Mouse (Mus musculus): ENCODE measurements around the gene Acat2.
"Not testable (repeated sequence)": the region's sequence is repeated elsewhere in the genome, so short reads cannot be mapped to it uniquely, and the experiment has no call there.

Gene Acat2

DNA sequence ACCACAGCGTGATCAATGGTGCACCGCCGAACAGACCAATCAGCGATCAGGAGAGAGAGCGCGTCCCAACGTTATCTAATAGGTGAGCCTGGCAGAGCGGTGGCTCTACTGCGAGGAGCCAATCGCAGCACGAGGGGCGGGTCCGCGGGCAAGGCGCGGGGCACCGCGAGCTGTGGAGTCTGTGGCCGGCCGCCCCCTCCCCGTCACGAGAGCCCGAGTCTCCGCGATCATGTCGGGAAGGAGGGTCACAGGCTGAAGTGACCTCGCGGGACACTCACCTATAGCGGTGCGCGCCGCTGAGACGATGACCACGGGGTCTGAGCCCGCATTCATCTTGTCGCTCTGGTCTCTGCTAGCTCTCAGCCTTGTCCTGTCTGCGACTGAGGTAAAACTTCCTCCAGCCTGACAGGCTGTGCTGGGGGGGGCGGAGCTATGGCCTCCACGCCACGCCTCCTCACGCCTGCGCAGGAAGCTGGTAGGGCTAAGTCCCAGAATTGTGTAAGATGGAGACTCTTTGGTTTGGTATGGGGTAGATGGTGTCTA, at the start of gene Acat2:
TSS of gene Acat2 (minus strand) at position 417 of the 543 bp plus-strand sequence.
- DNase-seq (ENCODE audit: low spot score in 2 of 2): peak; percentile 87 to 90

DNA sequence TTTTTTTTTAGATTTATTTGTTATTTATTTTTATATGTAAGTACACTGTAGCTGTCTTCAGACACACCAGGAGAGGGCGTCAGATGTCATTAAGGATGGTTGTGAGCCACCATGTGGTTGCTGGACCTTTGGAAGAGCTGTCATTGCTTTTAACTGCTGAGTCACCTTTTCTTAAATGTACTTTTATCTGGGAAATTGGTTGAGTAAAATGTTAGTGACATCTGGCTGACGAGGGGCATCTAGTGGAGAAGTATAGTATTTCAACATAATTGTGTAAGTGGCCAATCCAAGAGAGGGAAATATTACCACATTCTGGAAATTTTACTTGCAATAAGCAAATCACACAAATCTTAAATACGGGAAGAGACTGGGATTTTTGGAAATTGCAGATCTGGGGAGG, 49.3 kb upstream of the Acat2 start:
- no peak for DNase-seq (ENCODE audit: low spot score in 2 of 2)

DNA sequence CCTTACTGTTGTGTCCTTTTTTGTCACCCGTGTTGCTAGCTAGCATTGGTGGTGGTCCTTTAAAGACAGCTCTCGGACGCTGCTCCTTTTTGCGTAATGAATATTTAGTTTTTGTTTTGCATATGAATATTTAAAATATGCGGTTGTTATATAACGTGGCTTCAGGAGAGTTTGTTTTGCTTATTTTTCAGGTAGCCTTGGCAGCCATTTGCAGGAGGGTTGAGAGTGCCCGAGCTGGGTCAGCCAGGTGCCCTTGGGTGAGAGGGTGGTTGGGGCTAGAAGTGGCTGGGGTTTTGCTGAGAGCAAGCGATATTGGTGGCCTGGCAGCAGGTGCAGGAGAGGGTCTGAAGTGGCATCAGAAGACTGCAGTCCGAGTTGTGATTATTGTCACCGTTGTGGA, 48.0 kb upstream of the Acat2 start:
- DNase-seq (ENCODE audit: low spot score in 2 of 2): no peak

DNA sequence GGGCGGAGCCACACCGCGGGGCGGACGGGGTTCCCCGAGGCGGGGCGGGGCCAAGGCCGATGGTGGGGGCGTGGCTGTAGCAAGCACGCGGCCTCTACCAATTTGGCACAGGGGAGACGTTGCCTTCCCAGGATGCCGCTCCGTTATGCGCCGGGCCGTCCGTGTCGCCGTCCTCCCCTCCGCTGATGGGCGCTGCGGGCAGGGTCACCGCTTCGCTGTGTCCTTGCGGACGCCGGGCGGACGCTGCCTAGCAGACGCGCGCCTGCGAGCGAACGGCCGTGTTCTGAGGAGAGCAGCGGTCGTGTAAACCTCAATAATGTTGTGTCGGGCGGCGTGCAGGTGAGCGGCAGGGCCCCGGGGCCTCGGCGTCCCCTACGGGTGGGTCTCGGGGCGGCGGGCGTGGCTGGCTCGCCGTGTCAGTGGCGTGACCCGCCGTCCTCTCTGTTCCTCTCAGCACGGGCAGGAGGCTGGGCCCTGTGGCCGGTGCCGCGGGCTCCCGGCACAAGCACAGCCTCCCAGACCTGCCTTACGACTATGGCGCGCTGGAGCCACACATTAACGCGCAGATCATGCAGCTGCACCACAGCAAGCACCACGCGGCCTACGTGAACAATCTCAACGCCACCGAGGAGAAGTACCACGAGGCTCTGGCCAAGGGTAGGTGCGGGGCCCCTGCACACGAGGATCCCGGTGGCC, 47.3 kb upstream of the Acat2 start:
- peak; percentile 99 for DNase-seq (ENCODE audit: low spot score in 2 of 2)

DNA sequence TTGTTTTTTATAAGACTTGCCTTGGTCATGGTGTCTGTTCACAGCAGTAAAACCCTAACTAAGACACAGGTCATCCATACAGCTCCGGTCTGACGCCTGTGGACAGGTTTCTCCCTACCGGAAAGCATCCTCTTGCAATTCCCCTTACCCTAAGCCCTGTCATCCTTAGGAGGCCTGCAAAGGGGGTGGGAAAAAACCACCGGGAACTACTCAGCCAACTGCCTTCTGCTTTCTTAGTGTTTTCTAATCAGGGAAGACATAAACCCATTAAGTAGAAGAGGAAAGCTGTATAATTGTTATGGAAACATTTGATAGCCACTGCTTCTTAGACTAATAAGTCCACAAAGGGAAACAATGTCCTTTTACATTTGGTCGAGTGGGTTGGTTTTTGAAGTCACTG, 46.4 kb upstream of the Acat2 start:
- DNase-seq (ENCODE audit: low spot score in 2 of 2): no peak

DNA sequence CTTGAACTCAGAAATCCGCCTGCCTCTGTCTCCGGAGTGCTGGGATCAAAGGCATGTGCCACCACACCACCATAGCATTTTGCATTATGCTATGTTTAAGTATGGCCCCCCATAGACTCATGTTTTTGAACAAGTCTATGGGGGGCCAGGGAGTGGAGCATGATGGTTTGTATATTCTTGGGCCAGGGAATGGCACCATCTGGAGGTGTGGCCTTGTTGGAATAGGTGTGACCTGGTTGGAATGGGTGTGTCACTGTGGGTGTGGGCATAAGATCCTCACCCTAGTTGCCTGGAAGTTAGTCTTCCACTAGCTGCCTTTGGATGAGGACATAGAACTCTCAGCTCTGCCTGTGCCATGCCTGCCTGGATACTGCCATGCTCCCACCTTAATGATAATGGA, 46.0 kb upstream of the Acat2 start, which contains the start of gene Sod2:
TSS of gene Sod2 (plus strand) at position 301 of the 400 bp plus-strand sequence.
- DNase-seq (ENCODE audit: low spot score in 2 of 2): not testable (repeated sequence)

DNA sequence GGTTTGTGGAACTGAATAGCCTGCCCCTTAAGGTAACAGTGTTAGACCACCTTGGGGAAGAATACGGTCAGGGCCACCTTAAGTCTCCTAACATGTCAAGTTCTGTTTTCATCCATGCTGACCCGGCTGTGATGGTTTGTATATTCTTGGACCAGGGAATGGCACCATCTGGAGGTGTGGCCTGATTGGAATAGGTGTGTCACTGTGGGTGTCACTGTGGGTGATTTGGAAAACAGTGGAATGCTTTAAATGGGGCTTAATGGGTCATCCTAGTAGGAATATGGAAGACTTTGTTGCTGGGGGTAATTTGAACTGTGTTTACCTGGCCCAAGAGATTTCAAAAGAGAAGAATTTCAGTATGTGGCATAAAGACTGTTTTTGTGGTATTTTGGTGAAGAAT, 43.9 kb upstream of the Acat2 start:
- not testable (repeated sequence) for DNase-seq (ENCODE audit: low spot score in 2 of 2)

DNA sequence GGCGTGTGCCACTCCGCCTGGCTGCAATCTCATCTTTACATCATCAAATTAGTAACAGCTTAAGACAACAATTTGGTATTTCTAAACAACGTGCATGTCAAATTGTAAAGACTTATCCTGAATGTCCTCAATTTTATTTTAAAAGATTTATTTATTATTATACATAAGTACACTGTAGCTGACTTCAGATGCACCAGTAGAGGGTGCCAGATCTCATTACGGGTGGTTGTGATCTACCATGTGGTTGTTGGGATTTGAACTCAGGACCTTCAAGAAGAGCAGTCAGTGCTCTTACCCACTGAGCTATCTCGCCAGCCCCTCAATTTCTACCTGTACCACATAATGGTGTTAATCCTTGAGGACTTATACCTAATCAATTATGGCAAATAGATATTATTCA, 41.7 kb upstream of the Acat2 start:
- not testable (repeated sequence) for DNase-seq (ENCODE audit: low spot score in 2 of 2)

DNA sequence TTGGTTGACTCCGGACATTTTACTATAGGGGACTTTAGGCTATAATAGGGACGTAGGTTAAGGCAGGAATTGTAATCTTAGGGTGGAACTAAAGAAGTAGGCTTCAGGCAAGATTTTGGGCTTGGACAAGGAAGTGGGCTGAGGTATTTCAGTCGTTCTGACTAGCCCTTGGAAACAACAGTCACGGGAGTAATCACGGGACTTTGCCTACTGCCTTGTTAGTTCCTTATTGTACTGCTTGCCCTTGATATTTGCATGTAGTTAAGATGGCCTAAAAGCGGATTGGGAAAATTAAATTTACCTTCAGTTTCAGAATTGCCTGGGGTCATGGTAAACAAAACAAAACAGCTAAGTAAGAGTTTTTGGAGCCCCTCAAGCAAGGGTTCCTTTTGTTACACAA, 38.5 kb upstream of the Acat2 start:
- DNase-seq (ENCODE audit: low spot score in 2 of 2): no peak

DNA sequence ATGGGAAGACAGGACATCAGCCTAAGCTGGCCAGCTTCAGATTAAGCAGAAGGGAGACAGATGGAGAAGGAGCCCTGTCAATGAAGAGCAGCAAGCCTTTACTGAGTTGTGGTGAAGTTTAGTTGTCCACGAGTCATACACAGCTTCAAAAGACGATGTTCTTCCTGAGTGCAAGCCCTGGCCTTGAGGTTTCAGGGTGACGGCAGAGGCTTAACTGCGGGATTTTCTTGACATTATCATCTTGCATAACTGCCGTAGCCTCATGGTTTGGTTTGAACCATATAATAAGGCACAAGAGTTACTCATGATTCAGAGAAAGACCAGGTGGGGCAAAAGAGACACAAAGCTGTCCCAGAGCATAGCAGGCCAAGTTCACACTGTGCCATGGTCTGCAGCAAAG, 37.3 kb upstream of the Acat2 start:
- DNase-seq (ENCODE audit: low spot score in 2 of 2): no peak

DNA sequence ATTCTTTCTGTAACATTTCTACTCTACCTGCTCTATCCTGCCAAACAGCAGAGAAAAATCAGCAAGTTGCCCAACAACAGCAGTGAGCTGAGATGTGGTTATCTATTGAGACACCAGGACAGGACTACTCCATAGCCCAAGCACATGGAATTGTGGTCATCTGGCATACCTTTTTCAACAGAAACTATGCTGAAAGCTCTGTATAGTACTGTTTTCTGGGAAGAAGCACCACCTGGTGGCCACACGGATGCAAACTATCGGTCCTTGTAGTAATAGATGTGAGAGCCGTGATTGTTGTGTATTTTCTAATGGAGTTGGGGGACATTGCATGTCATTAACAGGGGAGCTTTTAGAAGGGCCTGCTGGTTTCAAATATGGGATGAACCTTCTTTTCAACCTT, 35.8 kb upstream of the Acat2 start:
- DNase-seq (ENCODE audit: low spot score in 2 of 2): peak in 1 of 2 experiments; percentile 36

DNA sequence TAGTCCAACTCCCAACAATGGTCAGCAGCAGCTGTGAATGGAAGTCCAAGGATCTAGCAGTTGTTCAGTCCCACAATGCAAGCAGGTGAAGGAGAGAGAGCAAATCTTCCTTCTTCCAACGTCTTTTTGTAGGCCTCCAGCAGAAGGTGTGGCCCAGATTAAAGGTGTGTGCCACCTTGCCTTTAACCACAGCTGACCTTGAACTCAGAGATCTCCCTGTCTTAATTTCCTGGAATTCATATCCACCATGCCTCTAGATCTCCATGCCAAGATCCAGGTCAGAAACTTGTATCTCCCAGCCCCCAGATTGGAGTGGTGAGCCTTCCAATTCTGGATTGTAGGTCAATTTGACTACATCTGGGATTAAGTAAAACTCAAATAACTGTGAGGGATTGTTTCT, 33.5 kb upstream of the Acat2 start, which contains the start of gene Wtap:
TSS of gene Wtap (minus strand) at position 101 of the 400 bp plus-strand sequence.
- no peak for DNase-seq (ENCODE audit: low spot score in 2 of 2)

DNA sequence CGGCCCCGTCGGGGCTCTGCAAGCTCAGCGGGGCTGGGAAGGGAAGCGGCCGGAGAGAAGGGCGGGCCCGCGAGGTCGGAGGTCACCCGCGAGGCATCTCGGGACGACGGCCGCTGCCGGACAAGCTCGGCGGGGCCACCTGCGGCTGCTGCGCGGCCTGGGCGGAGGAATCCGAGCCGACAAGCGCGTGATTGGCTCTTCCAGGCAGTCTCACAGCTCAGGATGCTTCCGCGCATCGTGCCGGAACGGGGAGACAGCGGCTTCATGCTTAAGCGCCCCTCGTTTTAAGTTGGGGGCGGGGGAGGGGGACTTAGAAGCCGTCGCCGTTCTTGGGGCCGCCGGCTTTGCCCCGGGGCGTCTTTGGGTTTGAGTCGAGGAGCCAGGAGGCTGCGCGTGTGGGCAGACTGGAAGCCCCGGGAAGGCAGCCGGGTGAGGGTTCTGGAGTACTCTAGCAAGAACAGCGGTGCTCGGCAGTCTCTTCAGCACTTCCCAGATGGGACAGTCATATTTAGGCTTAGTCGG, 32.0 kb upstream of the Acat2 start:
- peak; percentile 83 to 84 for DNase-seq (ENCODE audit: low spot score in 2 of 2)

DNA sequence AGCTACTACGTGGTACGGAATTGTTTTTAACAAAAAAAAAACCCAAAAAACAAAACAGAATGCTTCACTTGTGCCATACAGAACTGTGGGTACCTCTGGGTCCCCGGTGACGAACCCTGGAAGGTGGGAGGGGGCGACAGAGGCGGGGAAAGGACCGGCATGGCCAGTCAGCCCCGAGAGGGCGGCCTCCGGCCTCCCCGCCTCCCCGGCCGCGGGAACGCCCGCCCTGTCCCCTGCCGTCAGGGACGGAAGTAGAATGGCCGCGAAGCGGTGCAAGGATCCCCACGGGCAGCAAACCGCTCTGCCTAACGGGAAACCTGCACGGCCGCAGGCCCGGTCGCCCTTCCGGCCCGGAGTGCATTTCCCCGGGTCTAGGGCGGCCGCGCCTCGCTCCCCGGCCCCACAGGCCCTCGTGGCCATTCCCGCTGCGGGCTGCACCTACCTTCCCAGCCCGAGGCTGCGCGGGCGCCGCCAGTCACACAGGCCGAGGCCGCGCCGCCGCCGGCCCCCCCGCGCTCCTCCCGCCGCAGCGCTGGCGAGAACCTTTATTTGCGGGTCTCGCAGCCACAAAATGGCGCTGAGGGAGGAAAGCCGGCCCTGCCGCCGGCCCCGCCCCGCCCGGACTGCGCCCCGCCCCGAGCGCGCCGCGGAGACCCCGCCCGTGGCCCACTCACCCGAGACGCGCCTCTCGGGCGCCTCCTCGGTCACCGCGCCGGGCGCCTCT, 31.2 kb upstream of the Acat2 start:
- peak; percentile 83 to 86 for DNase-seq (ENCODE audit: low spot score in 2 of 2)

DNA sequence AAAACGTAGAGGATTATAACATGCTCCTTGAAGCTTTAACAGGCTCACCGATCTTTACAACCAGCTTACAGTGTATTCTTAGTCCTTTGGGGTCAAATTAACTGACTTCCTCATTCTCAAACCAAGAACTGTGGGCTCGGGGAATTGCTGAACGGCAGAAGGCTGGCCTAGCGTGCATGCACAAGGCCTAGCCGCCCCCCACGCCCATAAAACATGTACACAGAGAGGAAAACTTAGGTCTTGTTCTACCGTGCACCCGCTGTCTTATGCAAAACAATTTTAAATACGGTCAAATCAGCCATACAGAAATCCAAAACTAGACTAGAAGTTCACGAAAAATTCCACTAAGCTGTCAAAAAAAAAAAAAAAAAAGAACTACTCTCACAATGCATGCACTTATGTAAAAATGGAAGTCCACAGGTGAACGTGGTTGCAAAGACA, 30.7 kb upstream of the Acat2 start:
- peak in 1 of 2 experiments; percentile 46 for DNase-seq (ENCODE audit: low spot score in 2 of 2)

DNA sequence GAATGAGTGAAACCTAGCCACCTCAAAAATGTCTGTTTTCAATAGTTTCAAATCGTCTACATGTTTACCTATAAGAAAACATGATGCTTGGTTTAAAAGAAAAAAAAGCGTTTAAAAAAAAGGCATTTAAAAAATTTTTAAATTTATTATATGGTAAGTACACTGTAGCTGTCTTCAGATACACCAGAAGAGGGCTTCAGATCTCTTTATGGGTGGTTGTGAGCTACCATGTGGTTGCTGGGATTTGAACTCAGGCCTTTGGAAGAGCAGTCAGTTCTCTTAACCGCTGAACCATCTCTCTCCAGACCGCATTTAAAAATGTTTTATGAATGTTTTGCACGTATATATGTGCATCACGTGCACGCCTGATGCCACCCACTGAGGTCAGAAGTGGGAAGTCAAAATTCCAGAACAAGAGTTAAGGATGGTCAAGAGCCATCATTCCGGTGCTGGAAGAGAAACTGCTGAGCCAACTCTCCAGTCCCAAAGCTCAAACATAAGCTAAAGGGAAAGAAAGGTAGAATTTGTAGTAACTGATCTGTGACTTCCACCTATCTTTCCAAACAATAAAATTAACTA, 30.1 kb upstream of the Acat2 start:
- DNase-seq (ENCODE audit: low spot score in 2 of 2): no peak

DNA sequence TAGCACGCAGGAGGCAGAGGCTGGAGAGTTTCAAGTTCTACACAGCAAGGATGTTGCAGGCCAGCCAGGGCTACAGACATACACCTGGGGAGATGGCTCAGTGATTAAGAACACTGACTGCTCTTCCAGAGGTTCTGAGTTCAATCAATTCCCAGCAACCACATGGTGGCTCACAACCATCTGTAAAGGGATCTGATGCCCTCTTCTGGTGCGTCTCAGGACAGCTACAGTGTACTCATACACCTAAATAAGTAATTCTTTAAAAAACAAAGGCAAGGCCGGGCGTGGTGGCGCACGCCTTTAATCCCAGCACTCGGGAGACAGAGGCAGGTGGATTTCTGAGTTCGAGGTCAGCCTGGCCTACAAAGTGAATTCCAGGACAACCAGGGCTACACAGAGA, 27.5 kb upstream of the Acat2 start:
- DNase-seq (ENCODE audit: low spot score in 2 of 2): not testable (repeated sequence)

DNA sequence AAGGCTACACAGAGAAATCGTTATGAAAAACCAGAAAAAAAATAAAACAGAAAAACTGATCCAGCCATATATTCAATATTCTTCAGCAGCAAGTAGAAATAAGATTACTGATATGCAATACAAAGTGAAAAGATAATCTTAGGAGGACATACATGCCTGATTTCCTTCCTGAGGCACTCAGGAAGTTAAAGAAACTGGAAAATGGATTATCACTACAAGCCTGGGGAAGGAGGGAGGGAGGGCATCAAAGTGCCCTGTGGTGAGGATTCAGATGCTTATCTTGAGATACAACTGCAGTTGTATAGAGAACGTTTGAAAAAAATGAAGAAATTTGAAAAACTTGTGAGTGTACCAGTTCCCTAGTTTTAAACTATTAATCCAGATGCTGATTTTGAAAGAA, 23.4 kb upstream of the Acat2 start:
- DNase-seq (ENCODE audit: low spot score in 2 of 2): no peak

DNA sequence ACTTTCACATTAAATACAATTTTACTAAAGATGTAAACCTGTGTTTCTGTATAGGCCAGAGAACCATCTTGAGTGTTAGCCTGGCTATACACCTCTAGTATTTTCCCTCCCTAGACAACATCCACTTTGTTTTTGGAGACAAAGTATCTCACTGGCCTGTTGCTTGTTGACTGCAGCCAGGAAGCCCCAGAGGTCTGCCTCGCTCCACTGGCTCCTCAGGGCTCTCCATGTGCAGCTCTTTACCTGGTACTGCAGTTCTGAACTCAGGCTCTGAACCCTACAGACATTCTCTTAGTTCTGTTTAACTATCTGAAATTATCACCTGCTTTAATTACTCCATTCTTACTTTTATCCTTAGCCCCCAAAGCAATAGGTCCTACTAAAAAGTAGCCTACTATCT, 18.0 kb upstream of the Acat2 start:
- DNase-seq (ENCODE audit: low spot score in 2 of 2): no peak

DNA sequence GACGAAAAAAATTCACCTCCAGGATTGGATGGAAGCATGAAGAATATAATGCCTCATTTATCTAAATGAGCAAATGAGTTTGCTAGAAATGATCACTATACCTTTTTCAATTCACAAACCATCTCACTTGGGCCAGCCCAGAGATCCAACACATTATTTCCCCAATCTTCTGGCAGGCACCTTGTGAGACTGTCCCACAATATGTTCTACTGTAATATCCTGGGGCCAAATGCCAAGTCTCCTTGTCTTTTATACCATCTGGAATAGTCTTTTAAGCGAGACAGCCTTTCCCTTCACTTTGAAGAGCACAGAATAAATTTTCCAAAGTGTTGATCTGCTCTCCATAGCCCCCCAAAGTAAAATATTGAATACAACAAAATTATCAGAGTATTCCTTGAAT, 13.3 kb upstream of the Acat2 start:
- no peak for DNase-seq (ENCODE audit: low spot score in 2 of 2)

DNA sequence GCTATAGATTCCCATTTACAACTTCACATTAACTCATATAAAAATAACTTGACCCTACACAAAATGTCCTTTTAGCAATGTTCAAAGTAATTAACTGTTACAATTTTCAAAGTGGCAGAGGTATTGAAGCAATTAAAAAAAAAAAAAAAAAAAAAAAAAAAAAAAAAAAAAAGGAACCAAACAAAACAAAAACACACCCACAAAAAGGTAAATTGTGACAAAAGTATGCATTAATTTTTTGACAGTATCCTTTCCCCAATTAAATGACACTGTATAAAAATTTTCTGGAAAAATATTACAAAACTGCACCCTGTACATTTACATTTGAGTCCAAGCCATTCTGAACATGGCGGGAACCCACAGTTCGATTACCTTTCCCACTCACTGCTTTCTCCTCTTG, 6.6 kb upstream of the Acat2 start:
- DNase-seq (ENCODE audit: low spot score in 2 of 2): no peak

DNA sequence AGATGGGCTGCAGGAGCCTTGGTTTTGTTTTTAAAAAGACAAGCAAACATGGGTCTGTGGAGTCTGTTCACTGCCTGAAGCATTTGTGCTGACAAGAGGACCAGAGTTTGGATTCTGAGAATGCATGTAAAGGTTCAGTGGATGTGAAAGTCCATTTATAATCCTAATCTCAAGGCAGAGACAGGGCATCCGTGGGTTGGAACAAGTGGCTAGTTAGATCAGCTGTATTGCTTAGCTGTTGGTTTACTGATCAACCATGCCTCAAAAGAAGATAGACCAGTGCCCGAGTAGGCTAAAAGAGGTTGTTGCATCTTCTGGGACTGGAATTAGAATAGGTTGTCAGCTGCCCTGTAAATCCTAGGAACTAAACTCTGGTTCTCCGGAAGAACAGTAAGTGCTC, 2.9 kb upstream of the Acat2 start:
- DNase-seq (ENCODE audit: low spot score in 2 of 2): no peak

Measured in spleen, postnatal 14 days (tissue).